Mouse (Mus musculus): ENCODE measurements around the gene Sik1.

Gene Sik1

DNA sequence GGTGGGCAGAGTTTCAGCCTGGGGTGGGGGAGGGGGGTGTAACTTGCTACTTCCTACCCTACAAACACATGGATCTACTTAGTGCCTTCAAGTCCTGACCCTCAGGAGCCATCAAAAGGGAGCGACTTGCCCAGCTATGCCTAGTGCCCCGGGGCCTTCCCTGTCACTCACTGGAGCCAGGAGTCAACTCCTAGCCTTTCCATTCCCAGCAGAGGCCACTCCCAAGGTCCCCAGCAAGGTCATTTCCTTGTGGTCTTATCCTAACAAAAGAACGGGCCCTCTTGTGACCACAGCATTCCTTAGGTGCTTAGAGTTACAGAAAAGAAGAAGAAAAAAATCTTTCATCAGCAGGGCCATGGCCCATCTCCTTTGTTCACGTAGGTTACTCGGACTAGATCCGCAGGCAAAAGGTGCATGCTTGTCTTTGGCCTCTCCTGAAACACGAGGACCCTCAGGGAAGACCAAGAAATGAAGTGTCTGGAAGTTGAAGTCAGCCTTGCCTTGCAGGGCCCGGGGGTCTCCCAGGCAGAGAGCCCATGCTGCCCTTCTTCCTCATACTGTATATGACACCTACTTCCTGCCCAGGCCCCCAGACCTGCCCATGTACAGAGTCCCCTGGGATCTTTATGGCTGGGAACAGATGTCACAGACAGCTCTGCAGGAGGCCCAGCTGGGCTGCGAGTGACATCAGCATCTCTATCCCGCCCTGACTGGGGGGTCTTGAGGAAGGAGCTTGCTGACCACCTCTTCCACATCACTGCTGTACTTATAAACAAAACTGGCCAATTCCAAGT is 47.3 kb downstream of the Sik1 start:
- DNase-seq (ENCODE audit: low read depth, low spot score): no peak

DNA sequence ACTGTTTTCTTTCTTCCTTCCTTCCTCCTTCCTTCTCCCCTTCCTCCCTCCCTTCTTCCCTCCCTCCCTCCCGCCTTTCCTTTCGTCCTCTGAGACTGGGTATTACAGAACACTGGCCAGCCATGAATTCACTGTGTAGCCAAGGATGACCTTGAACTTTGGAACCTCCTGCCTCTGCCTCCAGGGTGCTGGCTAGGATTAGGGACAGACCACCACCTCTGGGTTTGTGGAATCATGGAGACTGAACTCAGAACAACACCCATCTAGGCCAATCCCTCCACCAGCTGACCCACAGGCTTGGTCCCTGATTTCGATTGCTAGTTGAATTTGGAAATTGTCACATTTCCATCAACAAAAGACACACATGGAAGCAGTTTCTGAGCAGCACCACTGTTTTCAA is 49.1 kb downstream of the Sik1 start:
- no peak for DNase-seq (ENCODE audit: low read depth, low spot score)

DNA sequence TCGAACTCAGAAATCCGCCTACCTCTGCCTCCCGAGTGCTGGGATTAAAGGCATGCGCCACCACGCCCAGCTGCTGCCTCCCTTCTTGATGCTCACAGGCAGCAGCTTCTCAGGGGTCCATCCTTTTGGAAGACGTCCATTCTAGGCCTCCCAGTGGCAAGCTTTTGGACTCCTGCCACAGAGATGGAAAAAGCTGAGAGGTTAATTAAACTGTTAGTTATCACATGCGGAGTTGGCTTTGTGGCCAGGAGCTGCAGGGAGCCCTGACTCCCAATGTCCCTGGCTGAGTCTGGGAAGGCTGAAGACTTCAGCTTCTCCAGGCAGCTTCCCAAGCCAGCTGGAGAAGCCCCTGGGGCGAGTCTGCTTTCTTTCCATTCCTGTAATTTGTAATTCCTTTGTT is 49.6 kb downstream of the Sik1 start:
- no peak for DNase-seq (ENCODE audit: low read depth, low spot score)

DNA sequence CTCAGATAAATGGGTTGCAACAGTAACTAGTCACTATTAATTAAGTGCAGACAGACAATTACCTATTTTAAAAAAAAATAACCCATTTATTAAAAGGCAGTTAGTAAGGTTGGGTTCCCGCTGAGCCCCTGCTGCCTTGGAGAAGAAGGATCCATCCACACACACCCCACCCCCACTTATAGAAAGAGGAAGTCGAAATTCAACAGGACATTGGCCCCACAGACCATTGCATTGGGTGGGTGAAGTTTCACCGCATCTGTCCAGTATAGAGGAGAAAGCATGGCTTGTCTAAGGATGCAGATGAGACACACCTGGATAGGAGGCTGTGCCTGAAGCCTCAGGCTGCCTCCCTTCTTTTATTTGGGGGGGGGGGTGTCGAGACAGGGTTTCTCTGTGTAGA is 50.0 kb downstream of the Sik1 start:
- DNase-seq (ENCODE audit: low read depth, low spot score): no peak

DNA sequence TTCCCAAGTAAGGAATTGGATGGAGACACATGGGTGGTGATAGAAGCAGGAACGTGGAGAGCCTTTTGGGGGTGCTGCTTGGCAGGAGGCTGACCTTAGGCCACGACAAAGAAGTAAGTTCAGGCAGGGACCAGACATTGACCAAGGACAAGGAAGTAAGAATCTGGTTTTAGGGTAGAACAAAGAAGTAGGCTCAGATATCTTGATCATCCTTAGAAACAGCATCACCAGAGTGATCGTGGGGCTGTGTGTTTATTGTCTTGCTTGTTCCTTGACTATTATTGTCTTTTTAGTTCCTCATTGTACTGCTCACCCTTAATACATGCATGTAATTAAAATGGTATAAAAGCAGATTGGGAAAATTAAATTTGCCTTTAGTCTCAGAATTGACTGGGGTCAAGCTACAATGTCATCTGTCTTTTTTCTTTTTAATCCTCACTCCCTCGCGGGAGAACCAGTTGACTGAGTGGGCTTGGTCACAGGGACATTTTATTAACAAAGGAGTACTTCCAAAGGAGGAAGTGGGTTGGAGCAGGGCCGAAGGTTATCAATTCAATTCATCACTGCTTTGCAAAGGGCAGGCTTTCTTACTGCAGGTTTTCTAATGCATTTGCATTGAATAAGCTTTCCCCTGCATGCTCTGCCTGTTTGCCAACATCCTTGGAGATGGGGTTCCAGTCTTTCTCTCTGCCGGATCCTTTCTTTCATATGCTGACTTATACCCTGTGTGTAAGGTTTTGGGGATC is 53.2 kb downstream of the Sik1 start:
- no peak for DNase-seq (ENCODE audit: low read depth, low spot score)

DNA sequence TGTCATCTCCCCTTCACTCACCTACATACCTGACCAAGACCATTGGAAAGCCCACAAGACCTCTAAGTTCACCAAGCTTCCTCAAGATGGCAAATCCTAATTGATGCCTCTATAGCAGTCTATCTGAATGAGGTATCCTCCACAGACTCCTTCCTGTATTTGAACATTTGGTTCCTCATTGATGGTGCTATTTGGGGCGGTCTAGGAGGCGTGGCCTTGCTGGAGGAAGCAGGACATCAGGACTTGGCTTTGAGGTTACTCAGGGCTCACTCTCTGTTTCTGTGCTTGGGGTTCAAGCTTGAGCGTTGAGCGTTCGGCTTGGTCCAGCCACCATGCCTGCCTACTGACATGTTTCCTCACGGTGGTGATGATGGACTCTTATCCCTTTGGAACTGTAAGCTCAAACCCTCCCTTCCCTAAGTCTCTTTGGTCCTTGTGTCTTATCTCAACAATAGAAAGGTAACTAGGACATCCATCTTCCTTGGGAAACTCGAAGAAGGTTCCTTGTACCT is 54.7 kb downstream of the Sik1 start:
- DNase-seq (ENCODE audit: low read depth, low spot score): no peak

DNA sequence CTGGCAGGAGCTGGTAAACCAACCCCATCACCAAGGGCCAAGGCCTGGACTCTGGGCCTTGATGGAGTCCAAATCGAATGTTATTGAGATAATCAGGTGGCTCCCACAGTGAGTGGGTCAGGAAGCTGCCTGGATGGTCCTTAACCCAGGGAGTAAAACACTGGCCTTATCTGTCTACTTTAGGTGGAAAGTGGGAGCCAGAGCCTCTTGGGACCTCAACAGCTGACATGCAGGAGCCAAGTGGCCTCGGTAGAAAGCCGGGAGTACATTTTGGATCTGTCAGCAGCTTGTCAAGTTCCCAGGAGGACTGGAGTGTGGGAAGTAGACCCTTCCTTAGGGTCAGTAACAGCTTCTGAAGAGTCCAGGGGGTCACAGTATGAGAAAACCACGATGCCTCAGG is 59.7 kb downstream of the Sik1 start:
- no peak for DNase-seq (ENCODE audit: low read depth, low spot score)

Data from embryo, embryonic 11.5 days (tissue).